Mouse (Mus musculus) heart, embryonic 12.5 days (tissue): ENCODE data around the gene Ndufc2. TPM values are rescaled to one million over a fixed set of nuclear protein-coding genes. Genes with fewer than 3 reads are reported as not detected.

ENCODE experiments used
- ATAC-seq: fragments of 200-750 bp; cut with Nextera tagmentation; 2 replicates; pipeline ENCODE4 v1.8.0; 2017; ENCODE audit warnings: moderate TSS enrichment, moderate library complexity; ENCODE audit not compliant: insufficient number of reproducible peaks, low FRiP score
- H3K27ac ChIP-seq: fragments of 300-500 bp; sonication (generic); 2 replicates; pipeline ENCODE4 v1.5.1; 2016; ENCODE audit warnings: mild to moderate bottlenecking, moderate library complexity; ENCODE audit not compliant: poor library complexity, severe bottlenecking
- H3K27me3 ChIP-seq: fragments of 300-500 bp; sonication (generic); replicated peaks from 2 replicates; pipeline ENCODE4 v1.6.1; 2016; ENCODE audit warnings: mild to moderate bottlenecking, moderate library complexity
- H3K36me3 ChIP-seq: fragments of 300-500 bp; sonication (generic); 2 replicates; pipeline ENCODE4 v1.6.1; 2016; ENCODE audit warnings: mild to moderate bottlenecking, moderate library complexity
- H3K4me1 ChIP-seq: fragments of 300-500 bp; sonication (generic); replicated peaks from 2 replicates; pipeline ENCODE4 v1.6.1; 2016; ENCODE audit warnings: mild to moderate bottlenecking
- H3K4me2 ChIP-seq: fragments of 300-500 bp; sonication (generic); 2 replicates; pipeline ENCODE4 v1.6.1; 2016; ENCODE audit warnings: mild to moderate bottlenecking, moderate library complexity
- H3K4me3 ChIP-seq: fragments of 300-500 bp; sonication (generic); 2 replicates; pipeline ENCODE4 v1.5.1; 2016; ENCODE audit warnings: mild to moderate bottlenecking
- H3K9ac ChIP-seq: fragments of 300-500 bp; sonication (generic); 2 replicates; pipeline ENCODE4 v1.6.1; 2016; ENCODE audit warnings: mild to moderate bottlenecking, moderate library complexity
- H3K9me3 ChIP-seq: fragments of 300-500 bp; sonication (generic); replicated peaks from 2 replicates; pipeline ENCODE4 v1.6.1; 2016; ENCODE audit warnings: mild to moderate bottlenecking, moderate library complexity
- WGBS: fragments of 180-500 bp; shearing (Covaris S2); methylation state at CpG from one replicate; pipeline ENCODE4 v1.1.7; 2016; 5-methylcytosine and 5-hydroxymethylcytosine counted together
- polyA plus RNA-seq: library from polyadenylated mRNA; unstranded; fragments of >200 nt; fragmentation: Nextera tagmentation; extraction: Ambion mirVana; gene quantifications from 2 replicates; pipeline ENCODE4 v1.2.1, GENCODE M21; 2016

Ndufc2 gene
- polyA plus RNA-seq, result 580 TPM in 2 replicates

- H3K9ac ChIP-seq, result peak within 1 kb of the TSS; percentile 94
- WGBS, result under 1% methylated on average over 54 of the region's 54 CpGs
- peak; percentile 85 for ATAC-seq
These were observed at the start of gene Ndufc2 for GRCm38 (mm10) chr7:97399960-97400715. Gene Ndufc2, plus strand, starts transcription at chr7:97400003.

GRCm38 (mm10) chr7:97350891-97351290, 48.9 kb upstream of the Ndufc2 start:
- Histone ChIP-seq H3K4me2 (no peak overlapping the region), H3K4me3 (no peak overlapping the region), H3K36me3 (peaks cover 12% of the 10 kb centered on the region; the same call in 1 of the 2 replicates), H3K27me3 (no peaks in the 10 kb centered on the region), H3K9ac (no peak overlapping the region), H3K4me1 (peaks cover 17% of the 10 kb centered on the region), H3K27ac (no peak overlapping the region), H3K9me3 (no peaks in the 10 kb centered on the region)
- ATAC-seq, result no peak
- 82% methylated on average over 5 of the region's 5 CpGs for WGBS

More at GRCm38 (mm10) chr7:97399960-97400715, at the start of gene Ndufc2:
- H3K4me1 ChIP-seq, result peaks cover 16% of the 10 kb centered on the region
- no peaks in the 10 kb centered on the region for H3K27me3 ChIP-seq
- H3K9me3 ChIP-seq, result no peaks in the 10 kb centered on the region
- H3K36me3 ChIP-seq, result peaks cover 19% of the 10 kb centered on the region
- peak within 1 kb of the TSS; percentile 86 for H3K4me3 ChIP-seq
- H3K27ac ChIP-seq, result peak within 1 kb of the TSS; percentile 88
- peak within 1 kb of the TSS; percentile 77 for H3K4me2 ChIP-seq

GRCm38 (mm10) chr7:97351792-97352513, 47.9 kb upstream of the Ndufc2 start:
- Histone ChIP-seq H3K27me3 (no peaks in the 10 kb centered on the region), H3K9me3 (no peaks in the 10 kb centered on the region), H3K4me3 (no peak overlapping the region), H3K27ac (no peak overlapping the region), H3K4me1 (peaks cover 21% of the 10 kb centered on the region), H3K36me3 (peaks cover 12% of the 10 kb centered on the region; the same call in 1 of the 2 replicates), H3K9ac (no peak overlapping the region), H3K4me2 (no peak overlapping the region)
- ATAC-seq, result no peak
- 86% methylated on average over 11 of the region's 11 CpGs for WGBS

GRCm38 (mm10) chr7:97353356-97353755, 46.4 kb upstream of the Ndufc2 start:
- Histone ChIP-seq H3K9me3 (no peaks in the 10 kb centered on the region), H3K4me1 (peaks cover 21% of the 10 kb centered on the region), H3K4me3 (no peak overlapping the region), H3K27me3 (no peaks in the 10 kb centered on the region), H3K9ac (no peak overlapping the region), H3K27ac (no peak overlapping the region), H3K4me2 (no peak overlapping the region), H3K36me3 (0 out of 2 replicates have a peak, but pooled peaks cover 3% of the 10 kb centered on the region)
- 80% methylated on average over 6 of the region's 6 CpGs for WGBS
- ATAC-seq, result no peak

GRCm38 (mm10) chr7:97355068-97355841, 44.5 kb upstream of the Ndufc2 start:
- no peaks in the 10 kb centered on the region for H3K9me3 ChIP-seq
- H3K9ac ChIP-seq, result no peak overlapping the region
- H3K36me3 ChIP-seq, result no peaks in the 10 kb centered on the region
- 21% methylated on average over 13 of the region's 13 CpGs for WGBS
- H3K4me2 ChIP-seq, result peak overlapping the region; percentile 30; the same call in 1 of the 2 replicates
- ATAC-seq, result peak; percentile 58
- H3K27ac ChIP-seq, result peak overlapping the region; percentile 36
- peaks cover 21% of the 10 kb centered on the region for H3K4me1 ChIP-seq
- no peaks in the 10 kb centered on the region for H3K27me3 ChIP-seq
- no peak overlapping the region for H3K4me3 ChIP-seq

GRCm38 (mm10) chr7:97356253-97356652, 43.5 kb upstream of the Ndufc2 start:
- Histone ChIP-seq H3K4me3 (no peak overlapping the region), H3K9ac (no peak overlapping the region), H3K9me3 (no peaks in the 10 kb centered on the region), H3K36me3 (no peaks in the 10 kb centered on the region), H3K4me1 (peaks cover 21% of the 10 kb centered on the region), H3K27ac (no peak overlapping the region), H3K27me3 (no peaks in the 10 kb centered on the region), H3K4me2 (no peak overlapping the region)
- no peak for ATAC-seq
- 65% methylated on average over 5 of the region's 5 CpGs for WGBS

GRCm38 (mm10) chr7:97356875-97357276, 42.9 kb upstream of the Ndufc2 start:
- H3K9ac ChIP-seq, result no peak overlapping the region
- no peak overlapping the region for H3K4me2 ChIP-seq
- no peak overlapping the region for H3K27ac ChIP-seq
- no peaks in the 10 kb centered on the region for H3K27me3 ChIP-seq
- no peak for ATAC-seq
- no peaks in the 10 kb centered on the region for H3K9me3 ChIP-seq
- peaks cover 21% of the 10 kb centered on the region for H3K4me1 ChIP-seq
- no peaks in the 10 kb centered on the region for H3K36me3 ChIP-seq
- H3K4me3 ChIP-seq, result no peak overlapping the region
- WGBS, result 73% methylated on average over 5 of the region's 5 CpGs

GRCm38 (mm10) chr7:97357840-97358239, 42.0 kb upstream of the Ndufc2 start:
- Histone ChIP-seq H3K27me3 (no peaks in the 10 kb centered on the region), H3K4me1 (peaks cover 21% of the 10 kb centered on the region)
- 66% methylated on average over 3 of the region's 3 CpGs for WGBS

GRCm38 (mm10) chr7:97358347-97358746, 41.5 kb upstream of the Ndufc2 start:
- H3K9me3 ChIP-seq, result no peaks in the 10 kb centered on the region
- H3K27ac ChIP-seq, result no peak overlapping the region
- no peak overlapping the region for H3K4me3 ChIP-seq
- ATAC-seq, result no peak
- H3K4me2 ChIP-seq, result no peak overlapping the region
- no peaks in the 10 kb centered on the region for H3K36me3 ChIP-seq
- H3K4me1 ChIP-seq, result peaks cover 21% of the 10 kb centered on the region
- 79% methylated on average over 4 of the region's 4 CpGs for WGBS
- H3K27me3 ChIP-seq, result no peaks in the 10 kb centered on the region
- H3K9ac ChIP-seq, result no peak overlapping the region

More at GRCm38 (mm10) chr7:97357840-97358239, 42.0 kb upstream of the Ndufc2 start:
- Histone ChIP-seq H3K36me3 (no peaks in the 10 kb centered on the region), H3K27ac (no peak overlapping the region), H3K9me3 (no peaks in the 10 kb centered on the region), H3K4me2 (no peak overlapping the region), H3K9ac (no peak overlapping the region), H3K4me3 (no peak overlapping the region)
- ATAC-seq, result no peak

- Histone ChIP-seq H3K9me3 (no peaks in the 10 kb centered on the region), H3K9ac (no peak overlapping the region), H3K27ac (no peak overlapping the region), H3K27me3 (no peaks in the 10 kb centered on the region), H3K36me3 (no peaks in the 10 kb centered on the region), H3K4me3 (no peak overlapping the region), H3K4me2 (no peak overlapping the region), H3K4me1 (peaks cover 12% of the 10 kb centered on the region)
- WGBS, result 74% methylated on average over 5 of the region's 5 CpGs
- no peak for ATAC-seq
These were observed 39.6 kb upstream of the Ndufc2 start for GRCm38 (mm10) chr7:97360166-97360565.

GRCm38 (mm10) chr7:97360955-97361354, 38.8 kb upstream of the Ndufc2 start:
- 0 out of 2 replicates have a peak, but pooled peaks cover 4% of the 10 kb centered on the region for H3K4me1 ChIP-seq
- no peaks in the 10 kb centered on the region for H3K36me3 ChIP-seq
- 54% methylated on average over 3 of the region's 3 CpGs for WGBS
- H3K9ac ChIP-seq, result no peak overlapping the region
- no peaks in the 10 kb centered on the region for H3K27me3 ChIP-seq
- ATAC-seq, result no peak
- H3K4me2 ChIP-seq, result no peak overlapping the region
- H3K27ac ChIP-seq, result no peak overlapping the region
- no peak overlapping the region for H3K4me3 ChIP-seq
- H3K9me3 ChIP-seq, result no peaks in the 10 kb centered on the region
